Mouse (Mus musculus) T-helper 17 cell (primary cell): Measurements from ENCODE around the gene Lrmp.

Experiments
- in situ Hi-C, 2 experiments: fragments of 300-600 bp; cut with MboI, MseI; formaldehyde crosslinking; loops; 1 replicate in 1 of 2; 2 replicates in 1 of 2; pipeline ENCODE4 v1.15.1; 2025; ENCODE audit warnings: high pct_unique_total_duplicates in 2 of 2

Gene Lrmp

GRCm38 (mm10) chr6:145100923-145101322 lies 14.5 kb upstream of the Lrmp start:
- in situ Hi-C loops, result no loop called here

- in situ Hi-C loops, result no loop called here
Observed at GRCm38 (mm10) chr6:145104241-145104939, 11.1 kb upstream of the Lrmp start.

GRCm38 (mm10) chr6:145105439-145105838 lies 10.0 kb upstream of the Lrmp start:
- in situ Hi-C loops, result no loop called here

- in situ Hi-C loops, result no loop called here
Observed at GRCm38 (mm10) chr6:145106163-145106842, 9.2 kb upstream of the Lrmp start.

GRCm38 (mm10) chr6:145110786-145111185 lies 4.7 kb upstream of the Lrmp start:
- in situ Hi-C loops, result no loop called here

GRCm38 (mm10) chr6:145112865-145113264 lies 2.6 kb upstream of the Lrmp start:
- in situ Hi-C loops, result no loop called here

GRCm38 (mm10) chr6:145114561-145114960 lies 892 bp upstream of the Lrmp start:
- in situ Hi-C loops, result no loop called here

GRCm38 (mm10) chr6:145116098-145116672 lies 732 bp downstream of the Lrmp start:
- in situ Hi-C loops, result no loop called here

- in situ Hi-C loops, result loop anchor here (10.0 kb wide), 2 partner anchors 45 to 625 kb away; partner anchors contain the start of genes Bcat1 (in 1 of the 2) and Rassf8 (in 1 of the 2)
Observed at GRCm38 (mm10) chr6:145120086-145120485, 4.6 kb downstream of the Lrmp start.

- in situ Hi-C loops, result loop anchor here (10.0 kb wide), 2 partner anchors 46 to 624 kb away; partner anchors contain the start of genes Bcat1 (in 1 of the 2) and Rassf8 (in 1 of the 2)
Observed at GRCm38 (mm10) chr6:145120787-145121589, 5.5 kb downstream of the Lrmp start.

- in situ Hi-C loops, result loop anchor here (10.0 kb wide), 2 partner anchors 47 to 623 kb away; partner anchors contain the start of genes Bcat1 (in 1 of the 2) and Rassf8 (in 1 of the 2)
Observed at GRCm38 (mm10) chr6:145121590-145122420, 6.4 kb downstream of the Lrmp start.

- in situ Hi-C loops, result loop anchor here (10.0 kb wide), 2 partner anchors 48 to 622 kb away; partner anchors contain the start of genes Bcat1 (in 1 of the 2) and Rassf8 (in 1 of the 2)
Observed at GRCm38 (mm10) chr6:145122423-145123059, 7.1 kb downstream of the Lrmp start.

GRCm38 (mm10) chr6:145123136-145124060 lies 7.9 kb downstream of the Lrmp start:
- in situ Hi-C loops, result loop anchor here (10.0 kb wide), 2 partner anchors 49 to 621 kb away; partner anchors contain the start of genes Bcat1 (in 1 of the 2) and Rassf8 (in 1 of the 2)

- in situ Hi-C loops, result loop anchor here (10.0 kb wide), 2 partner anchors 50 to 620 kb away; partner anchors contain the start of genes Bcat1 (in 1 of the 2) and Rassf8 (in 1 of the 2)
Observed at GRCm38 (mm10) chr6:145124621-145125020, 9.2 kb downstream of the Lrmp start.

- in situ Hi-C loops, result loop anchor here (10.0 kb wide), 2 partner anchors 51 to 619 kb away; partner anchors contain the start of genes Bcat1 (in 1 of the 2) and Rassf8 (in 1 of the 2)
Observed at GRCm38 (mm10) chr6:145125591-145126113, 10.2 kb downstream of the Lrmp start.

- in situ Hi-C loops, result loop anchor here (10.0 kb wide), 2 partner anchors 53 to 617 kb away; partner anchors contain the start of genes Bcat1 (in 1 of the 2) and Rassf8 (in 1 of the 2)
Observed at GRCm38 (mm10) chr6:145127652-145128051, 12.2 kb downstream of the Lrmp start.

GRCm38 (mm10) chr6:145129563-145129962 lies 14.1 kb downstream of the Lrmp start:
- in situ Hi-C loops, result loop anchor here (10.0 kb wide), 2 partner anchors 55 to 615 kb away; partner anchors contain the start of genes Bcat1 (in 1 of the 2) and Rassf8 (in 1 of the 2)

- in situ Hi-C loops, result no loop called here
Observed at GRCm38 (mm10) chr6:145131991-145132390, 16.5 kb downstream of the Lrmp start.
